Mouse (Mus musculus) midbrain, embryonic 10.5 days (tissue): ENCODE measurements around the gene Atxn7l1. TPM values are rescaled to one million over a fixed set of nuclear protein-coding genes. Genes with fewer than 3 reads are reported as not detected.
A peak's percentile ranks its signal among the peaks of the same experiment; 100 is the strongest.

Experiments used
- DNase-seq: peaks from one replicate; pipeline ENCODE4 v3.0.0-alpha.2; 2017; ENCODE audit warnings: low spot score
- H3K27ac ChIP-seq: fragments of 300-500 bp; sonication (generic); replicated peaks from 2 replicates; pipeline ENCODE4 v1.5.1; 2016; ENCODE audit warnings: mild to moderate bottlenecking
- H3K27me3 ChIP-seq: fragments of 300-500 bp; sonication (generic); 2 replicates; pipeline ENCODE4 v1.6.1; 2016; ENCODE audit warnings: low read depth, mild to moderate bottlenecking; ENCODE audit not compliant: poor library complexity, severe bottlenecking
- H3K36me3 ChIP-seq: fragments of 300-500 bp; sonication (generic); 2 replicates; pipeline ENCODE4 v1.6.1; 2016; ENCODE audit warnings: mild to moderate bottlenecking, moderate library complexity
- H3K4me1 ChIP-seq: fragments of 300-500 bp; sonication (generic); 2 replicates; pipeline ENCODE4 v1.6.1; 2016
- H3K4me3 ChIP-seq: fragments of 300-500 bp; sonication (generic); 2 replicates; pipeline ENCODE4 v1.5.1; 2016; ENCODE audit warnings: mild to moderate bottlenecking, moderate library complexity
- H3K9me3 ChIP-seq: fragments of 300-500 bp; sonication (generic); replicated peaks from 2 replicates; pipeline ENCODE4 v1.6.1; 2016; ENCODE audit warnings: mild to moderate bottlenecking
- WGBS: fragments of 180-500 bp; shearing (Covaris S2); methylation state at CpG from one replicate; pipeline ENCODE4 v1.1.7; 2016; 5-methylcytosine and 5-hydroxymethylcytosine counted together
- polyA plus RNA-seq: library from polyadenylated mRNA; unstranded; fragments of >200 nt; fragmentation: Nextera tagmentation; extraction: Ambion mirVana; gene quantifications from 2 replicates; pipeline ENCODE4 v1.2.1, GENCODE M21; 2016

The Atxn7l1 gene
- 10.0 and 10.6 TPM in 2 replicates for polyA plus RNA-seq

DNA sequence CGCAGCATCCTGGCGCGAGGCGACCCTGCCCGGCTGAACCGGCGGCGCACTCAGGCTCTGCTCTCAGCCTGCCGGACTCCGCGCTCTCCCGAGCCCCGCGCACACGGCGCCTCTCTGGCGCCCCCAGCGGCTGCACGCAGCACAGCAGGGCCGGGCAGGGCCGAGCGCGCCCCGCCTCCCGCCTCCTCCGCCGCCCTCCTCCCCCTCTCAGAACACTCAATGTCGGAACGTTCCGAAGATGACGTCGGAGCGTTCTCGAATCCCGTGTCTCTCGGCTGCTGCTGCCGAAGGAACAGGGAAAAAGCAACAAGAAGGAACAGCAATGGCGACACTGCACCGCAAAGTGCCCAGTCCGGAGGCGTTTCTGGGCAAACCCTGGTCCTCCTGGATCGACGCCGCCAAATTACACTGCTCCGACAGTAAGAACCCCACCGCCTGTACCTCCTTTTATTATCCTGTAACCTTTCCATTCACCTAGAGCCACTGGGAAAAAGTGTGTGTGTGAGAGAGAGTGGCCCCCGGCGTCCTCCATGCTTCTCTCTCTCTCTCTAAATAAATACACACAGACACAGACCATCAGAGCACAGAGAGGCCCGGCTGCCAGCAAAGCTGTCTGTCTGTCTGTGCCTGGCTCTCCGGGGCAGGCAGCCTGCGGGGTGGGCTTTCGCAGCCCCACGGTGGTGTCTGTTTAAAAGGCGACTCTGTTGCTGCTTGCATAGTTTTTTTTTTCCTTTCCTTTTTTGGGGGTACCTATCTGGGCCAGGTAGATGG, at the start of gene Atxn7l1:
Gene Atxn7l1 (plus strand): TSS at position 197 of the 771 bp plus-strand sequence.
- Histone ChIP-seq H3K27ac (peak within 1 kb of the TSS; percentile 92), H3K36me3 (no peaks in the 10 kb centered on the region), H3K9me3 (no peaks in the 10 kb centered on the region), H3K27me3 (peaks cover 26% of the 10 kb centered on the region), H3K4me3 (peak within 1 kb of the TSS; percentile 74), H3K4me1 (peaks cover 26% of the 10 kb centered on the region)
- peak; percentile 92 for DNase-seq
- under 1% methylated on average over 54 of the region's 54 CpGs for WGBS

DNA sequence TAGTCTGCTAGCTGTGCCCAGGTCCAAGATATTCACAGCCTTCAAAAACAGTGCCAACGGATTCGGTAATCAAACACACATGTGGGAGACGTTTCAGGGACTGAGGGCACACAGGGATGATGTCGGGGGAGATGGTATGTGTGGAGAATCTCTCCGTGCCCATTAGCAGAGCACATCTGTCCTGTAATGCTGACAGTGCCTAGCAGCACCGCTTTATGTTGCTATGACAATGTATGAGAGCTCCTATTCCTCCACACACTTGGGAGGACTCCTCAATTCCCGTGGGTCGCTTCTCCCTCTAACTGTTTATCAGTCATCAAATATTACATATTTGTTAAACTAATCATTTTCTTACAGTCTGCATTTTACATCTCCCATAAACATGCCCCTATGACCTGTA, 45.9 kb upstream of the Atxn7l1 start:
- H3K4me3 ChIP-seq: no peak overlapping the region
- no peak for DNase-seq
- H3K27ac ChIP-seq: peak overlapping the region; percentile 72; the same call in 1 of the 2 replicates
- WGBS: 92% methylated on average over 8 of the region's 8 CpGs
- H3K9me3 ChIP-seq: no peaks in the 10 kb centered on the region
- H3K27me3 ChIP-seq: no peaks in the 10 kb centered on the region
- H3K36me3 ChIP-seq: no peaks in the 10 kb centered on the region
- peaks cover 22% of the 10 kb centered on the region for H3K4me1 ChIP-seq

DNA sequence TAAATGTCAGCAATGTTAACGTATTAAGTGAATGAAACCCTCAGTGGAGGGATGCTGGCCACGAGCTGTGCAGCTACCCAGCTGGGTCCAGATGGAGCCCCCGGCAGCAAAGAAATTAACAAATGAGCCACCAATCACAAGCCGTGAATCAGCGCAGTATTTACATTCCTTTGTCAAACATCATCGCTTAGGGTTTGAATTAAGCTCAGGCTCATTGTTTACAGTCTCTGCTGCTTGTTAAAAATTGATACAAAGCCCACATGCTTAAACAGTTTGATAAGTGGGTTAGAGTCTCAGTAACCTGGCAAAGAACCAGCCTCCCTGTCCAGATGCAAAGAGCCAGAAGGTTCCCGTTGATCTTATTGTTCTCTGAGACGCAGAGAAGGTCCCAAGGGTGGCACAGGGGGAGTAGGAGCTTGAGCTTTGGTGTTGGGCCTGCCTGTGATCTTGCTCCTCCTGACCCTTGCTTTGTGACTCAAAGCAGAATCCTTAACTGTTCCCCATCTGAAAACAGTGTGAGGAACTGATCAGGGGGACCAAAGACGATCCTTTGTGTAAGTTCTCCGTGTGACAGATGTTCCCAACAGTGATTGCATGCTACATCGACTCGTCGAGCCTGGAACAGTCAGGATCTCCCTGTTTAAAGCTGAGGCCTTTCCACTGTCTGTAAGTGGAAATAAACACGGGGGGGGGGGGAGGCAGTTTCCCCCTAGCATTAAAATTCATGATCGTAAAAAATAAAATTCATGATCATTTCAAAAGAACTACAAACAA, 45.0 kb upstream of the Atxn7l1 start:
- peak; percentile 24 for DNase-seq
- Histone ChIP-seq H3K27me3 (no peaks in the 10 kb centered on the region), H3K4me3 (no peak overlapping the region), H3K27ac (peak overlapping the region; percentile 72), H3K4me1 (peaks cover 22% of the 10 kb centered on the region), H3K36me3 (no peaks in the 10 kb centered on the region), H3K9me3 (no peaks in the 10 kb centered on the region)
- whole genome bisulfite sequencing: 65% methylated on average over 15 of the region's 15 CpGs

DNA sequence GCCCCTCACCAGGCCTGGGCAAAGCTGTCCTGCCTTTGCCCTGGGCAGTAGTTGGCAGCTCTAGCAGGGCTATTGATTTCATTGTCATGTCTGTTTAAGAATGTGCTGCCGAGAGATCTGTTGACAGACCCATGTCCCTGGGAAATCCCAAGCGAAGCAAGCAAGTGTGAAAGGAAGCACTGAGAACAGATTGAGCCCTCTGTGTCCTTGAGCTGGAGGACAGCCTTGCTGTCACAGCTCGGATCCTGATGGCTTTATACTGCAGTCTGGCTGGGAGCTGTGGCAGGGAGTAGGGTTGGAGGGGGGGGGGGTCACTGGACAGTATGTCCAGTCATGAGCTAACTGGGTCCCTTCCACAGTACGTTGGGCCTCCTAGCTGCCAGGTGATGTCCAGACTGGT, 41.8 kb upstream of the Atxn7l1 start:
- Histone ChIP-seq H3K27me3 (no peaks in the 10 kb centered on the region), H3K4me1 (peaks cover 26% of the 10 kb centered on the region), H3K27ac (no peak overlapping the region; the same call in 1 of the 2 replicates), H3K4me3 (no peak overlapping the region), H3K36me3 (no peaks in the 10 kb centered on the region), H3K9me3 (no peaks in the 10 kb centered on the region)
- no peak for DNase-seq
- WGBS: 82% methylated on average over 4 of the region's 4 CpGs

DNA sequence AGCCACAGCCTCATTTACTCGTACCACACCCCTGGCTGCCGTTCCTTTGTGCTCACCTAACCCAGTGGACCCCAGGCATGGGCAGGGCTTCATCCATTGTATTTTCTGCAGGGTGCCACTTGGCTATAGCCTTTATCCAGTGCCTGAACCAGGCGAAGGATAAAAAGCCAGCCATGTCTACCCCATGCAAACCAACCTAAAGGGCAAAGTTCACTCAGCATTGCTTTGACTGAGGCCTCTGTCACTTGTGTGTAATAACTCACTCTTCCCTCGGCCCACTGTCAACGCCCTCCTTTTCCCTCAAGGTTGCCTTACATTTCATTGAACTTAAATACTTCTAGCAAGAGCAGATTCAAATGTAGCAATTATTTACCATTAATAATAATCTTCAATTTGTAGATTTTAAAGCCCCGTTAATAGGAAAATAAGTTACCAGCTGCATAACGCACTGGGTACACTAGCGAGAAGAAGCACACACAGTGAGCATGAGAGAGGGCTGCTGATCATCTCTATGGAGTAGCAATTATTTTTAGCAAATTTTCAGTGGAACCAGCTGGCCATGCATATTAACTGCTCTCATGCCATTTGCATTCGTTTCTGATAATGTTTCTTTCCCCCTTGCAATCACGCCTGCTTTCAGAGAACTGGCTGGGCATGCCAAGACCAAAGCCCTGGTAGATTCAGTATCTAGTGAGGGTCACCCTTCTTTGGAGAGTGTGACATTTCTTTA, 40.9 kb upstream of the Atxn7l1 start:
- no peaks in the 10 kb centered on the region for H3K27me3 ChIP-seq
- peaks cover 30% of the 10 kb centered on the region for H3K4me1 ChIP-seq
- WGBS: 82% methylated on average over 10 of the region's 10 CpGs
- DNase-seq: no peak
- H3K36me3 ChIP-seq: no peaks in the 10 kb centered on the region
- H3K27ac ChIP-seq: no peak overlapping the region
- H3K4me3 ChIP-seq: no peak overlapping the region
- no peaks in the 10 kb centered on the region for H3K9me3 ChIP-seq

DNA sequence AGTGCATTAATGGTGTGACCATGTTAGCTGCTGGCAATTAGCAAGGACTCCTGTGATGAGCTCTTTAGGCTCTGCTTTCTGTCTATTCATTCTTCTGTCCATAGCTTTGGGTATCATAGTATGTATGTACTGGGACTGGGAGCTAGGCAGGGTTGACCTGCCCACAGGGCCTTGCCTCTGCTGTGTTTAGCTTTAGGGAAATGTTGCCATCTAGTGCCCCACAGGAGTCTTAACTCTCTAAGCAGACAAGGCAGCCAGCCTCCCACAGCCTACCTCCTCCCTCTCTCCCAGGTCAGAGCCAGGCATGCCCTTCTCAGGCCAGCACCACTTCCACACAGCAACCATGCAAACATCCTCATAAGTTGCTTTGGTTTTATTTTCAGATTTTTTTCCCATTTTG, 38.0 kb upstream of the Atxn7l1 start:
- no peak for DNase-seq
- no peak overlapping the region for H3K27ac ChIP-seq
- no peaks in the 10 kb centered on the region for H3K36me3 ChIP-seq

DNA sequence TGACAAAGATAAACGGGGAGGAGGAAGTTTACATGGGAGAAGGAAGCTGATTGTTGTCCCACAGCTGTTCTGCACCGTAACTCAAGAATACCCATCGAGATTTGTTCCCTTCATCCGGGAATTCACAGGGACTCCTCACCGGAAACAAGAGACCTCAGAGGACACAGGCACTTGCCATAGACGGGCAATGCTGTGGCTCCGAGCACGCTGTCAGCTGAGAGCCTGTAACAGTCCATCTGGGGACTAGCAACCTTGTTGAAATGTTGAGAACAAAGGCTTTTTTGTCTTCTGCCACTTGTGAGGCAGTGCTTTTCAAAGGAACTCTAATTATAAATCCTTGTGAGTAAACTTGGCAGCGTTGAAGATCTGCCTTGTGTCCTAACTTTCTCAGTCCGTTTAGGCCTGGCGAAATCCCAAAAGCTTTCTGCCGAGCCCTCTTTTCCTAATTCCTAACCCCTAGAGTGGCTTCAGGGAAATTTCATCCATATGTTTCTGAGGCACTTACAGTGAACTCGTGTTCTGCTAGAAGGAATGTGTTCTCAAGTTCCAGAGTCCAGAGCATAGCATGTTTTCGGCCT, 36.5 kb upstream of the Atxn7l1 start:
- DNase-seq: no peak
- H3K9me3 ChIP-seq: no peaks in the 10 kb centered on the region
- no peak overlapping the region for H3K4me3 ChIP-seq
- peaks cover 23% of the 10 kb centered on the region for H3K4me1 ChIP-seq
- H3K36me3 ChIP-seq: no peaks in the 10 kb centered on the region
- WGBS: 68% methylated on average over 14 of the region's 14 CpGs
- H3K27ac ChIP-seq: peak overlapping the region; percentile 65
- H3K27me3 ChIP-seq: no peaks in the 10 kb centered on the region

More for the DNA sequence above, 38.0 kb upstream of the Atxn7l1 start:
- no peaks in the 10 kb centered on the region for H3K9me3 ChIP-seq
- H3K27me3 ChIP-seq: no peaks in the 10 kb centered on the region
- H3K4me1 ChIP-seq: peaks cover 28% of the 10 kb centered on the region
- H3K4me3 ChIP-seq: no peak overlapping the region

DNA sequence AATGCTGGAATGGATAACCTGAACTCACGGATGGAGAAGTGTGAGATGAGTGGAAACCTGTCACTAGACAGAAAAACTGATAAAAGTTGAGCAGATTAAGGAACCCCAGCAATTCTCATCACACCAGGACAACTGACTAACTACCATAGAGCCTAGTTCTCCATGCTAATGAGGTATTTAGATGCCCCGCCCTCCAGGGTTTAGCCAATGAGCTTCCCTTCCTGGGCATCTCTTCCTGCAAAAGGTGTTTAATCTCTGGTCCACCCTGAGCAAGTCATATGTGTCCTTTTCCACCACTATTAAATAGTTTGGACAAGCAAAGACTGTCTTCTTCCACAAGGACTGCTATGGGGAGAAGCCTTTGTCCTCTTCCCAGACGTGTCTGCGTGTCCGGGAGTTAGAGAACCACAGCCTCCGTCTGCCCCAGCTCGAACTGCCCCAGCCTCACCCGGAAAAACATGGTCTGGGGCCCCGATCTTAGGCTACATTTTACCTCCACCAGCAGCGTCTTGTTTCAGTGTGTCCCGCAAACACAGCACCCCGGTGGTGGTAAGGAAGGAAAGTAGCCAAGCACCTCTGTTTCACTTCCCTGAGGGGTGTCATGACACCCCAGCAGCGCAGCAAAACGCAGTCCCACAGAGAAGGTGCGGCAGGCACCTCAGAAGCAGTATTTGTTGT, 28.7 kb upstream of the Atxn7l1 start:
- Histone ChIP-seq H3K9me3 (no peaks in the 10 kb centered on the region), H3K27ac (no peak overlapping the region), H3K36me3 (no peaks in the 10 kb centered on the region), H3K4me1 (peaks cover 10% of the 10 kb centered on the region), H3K27me3 (no peaks in the 10 kb centered on the region), H3K4me3 (peak overlapping the region; percentile 33)
- WGBS: 39% methylated on average over 15 of the region's 15 CpGs
- no peak for DNase-seq

DNA sequence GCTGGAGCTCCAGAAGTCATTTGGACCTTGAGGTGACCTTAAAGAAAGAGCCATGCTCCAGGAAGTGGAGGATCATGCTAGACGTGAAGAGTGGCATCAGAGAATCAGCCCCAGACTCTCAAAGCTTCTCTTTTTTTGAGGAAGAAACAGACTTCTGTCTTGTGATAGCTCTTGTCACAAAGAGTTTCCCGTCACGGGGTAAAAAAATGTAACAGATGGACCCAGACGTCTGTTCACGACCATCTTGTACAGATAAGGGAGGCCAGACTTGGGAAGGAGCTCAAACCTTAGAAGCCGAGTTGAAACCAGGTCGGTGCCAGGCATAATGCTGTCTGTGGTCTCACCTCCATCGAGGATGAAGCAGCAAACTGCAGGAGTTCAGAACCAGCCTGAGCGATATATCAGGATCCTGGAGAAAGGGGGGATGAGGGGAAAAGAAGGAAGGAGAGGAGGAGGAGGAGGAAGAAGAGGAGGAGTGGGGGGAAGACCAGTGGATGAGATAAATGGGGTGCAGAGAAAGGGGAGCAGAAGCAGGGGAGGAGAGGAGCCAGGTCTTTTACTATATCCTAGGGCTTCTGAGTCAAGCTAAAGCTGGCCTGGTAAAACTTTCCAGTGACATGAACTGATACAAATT, 21.8 kb upstream of the Atxn7l1 start:
- no peak for DNase-seq
- no peak overlapping the region for H3K27ac ChIP-seq
- no peak overlapping the region for H3K4me3 ChIP-seq
- 83% methylated on average over 9 of the region's 9 CpGs for WGBS
- H3K9me3 ChIP-seq: no peaks in the 10 kb centered on the region
- H3K4me1 ChIP-seq: peaks cover 12% of the 10 kb centered on the region
- no peaks in the 10 kb centered on the region for H3K27me3 ChIP-seq
- no peaks in the 10 kb centered on the region for H3K36me3 ChIP-seq

DNA sequence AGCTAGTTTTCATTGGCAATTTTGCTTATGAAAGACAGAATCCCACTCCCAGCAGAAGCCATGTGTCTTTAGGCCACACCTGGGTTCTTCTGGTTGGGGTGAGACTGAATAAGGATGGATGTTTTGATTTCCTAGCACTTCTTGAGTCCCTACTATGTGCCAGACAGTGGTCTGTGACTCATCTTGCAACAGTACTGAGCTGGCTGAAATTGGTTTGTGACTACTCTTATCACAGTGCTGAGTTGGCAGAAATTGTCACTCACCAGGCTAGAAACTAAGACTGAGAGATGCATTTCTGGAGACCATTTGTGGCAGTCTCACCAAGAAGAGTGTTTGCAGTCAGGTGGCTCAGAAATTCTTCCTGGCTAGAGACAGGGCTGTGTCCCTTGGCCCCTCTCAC, 21.2 kb upstream of the Atxn7l1 start:
- Histone ChIP-seq H3K9me3 (no peaks in the 10 kb centered on the region), H3K4me3 (no peak overlapping the region), H3K27ac (no peak overlapping the region), H3K4me1 (peaks cover 12% of the 10 kb centered on the region), H3K36me3 (no peaks in the 10 kb centered on the region), H3K27me3 (no peaks in the 10 kb centered on the region)
- DNase-seq: no peak

DNA sequence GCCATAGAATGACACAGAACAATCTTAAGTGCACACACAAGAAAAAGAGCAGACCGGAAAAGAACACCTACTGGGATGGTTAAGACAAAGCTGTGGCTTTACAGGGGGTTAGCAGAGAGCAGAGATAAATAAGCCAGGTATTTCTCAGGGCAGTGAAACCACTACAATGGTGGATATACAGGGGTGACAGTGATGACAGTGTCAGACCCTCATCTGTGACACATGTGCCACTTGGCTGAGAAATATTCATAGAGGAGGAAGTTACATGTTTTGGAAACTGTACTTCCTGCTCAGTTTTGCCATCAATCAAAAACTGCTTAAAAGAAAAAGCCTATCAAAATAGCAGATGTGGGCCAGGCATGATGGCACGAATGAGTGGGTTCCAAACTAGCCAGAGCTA, 19.4 kb upstream of the Atxn7l1 start:
- Histone ChIP-seq H3K27me3 (no peaks in the 10 kb centered on the region), H3K4me3 (no peak overlapping the region), H3K4me1 (peaks cover 12% of the 10 kb centered on the region), H3K9me3 (no peaks in the 10 kb centered on the region), H3K36me3 (no peaks in the 10 kb centered on the region), H3K27ac (no peak overlapping the region)
- WGBS: 85% methylated on average over 2 of the region's 2 CpGs
- DNase-seq: no peak

DNA sequence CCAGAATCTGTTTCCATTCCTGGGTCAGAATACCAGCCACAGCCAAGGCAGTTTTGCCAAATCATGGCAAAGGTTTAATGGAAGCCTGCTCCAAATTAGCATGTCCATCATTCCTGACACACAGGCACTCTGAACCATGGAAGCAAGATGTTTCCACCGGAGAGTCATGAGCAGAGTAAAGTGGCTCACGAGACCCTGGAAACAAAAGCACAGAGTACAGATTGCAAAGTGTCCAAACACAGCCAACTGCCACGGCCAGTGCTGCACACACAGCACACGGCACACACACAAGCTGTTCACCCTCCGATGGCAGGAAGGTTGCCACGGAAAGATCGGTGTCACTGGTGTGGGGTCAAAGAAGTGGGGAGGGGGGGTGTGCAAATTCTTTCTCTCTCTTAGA, 18.8 kb upstream of the Atxn7l1 start:
- no peak for DNase-seq
- H3K4me1 ChIP-seq: peaks cover 12% of the 10 kb centered on the region
- H3K27ac ChIP-seq: no peak overlapping the region
- no peaks in the 10 kb centered on the region for H3K27me3 ChIP-seq
- H3K4me3 ChIP-seq: no peak overlapping the region
- WGBS: 71% methylated on average over 7 of the region's 7 CpGs
- no peaks in the 10 kb centered on the region for H3K36me3 ChIP-seq
- H3K9me3 ChIP-seq: no peaks in the 10 kb centered on the region
